Mouse (Mus musculus) lung, postnatal 0 days (tissue): ENCODE measurements around the gene Acox2.

ENCODE experiments used
- CTCF ChIP-seq: IDR thresholded peaks from 2 replicates; pipeline ENCODE4 v1.5.1; 2016; ENCODE audit warnings: antibody characterized with exemption, mild to moderate bottlenecking
- EP300 ChIP-seq: IDR thresholded peaks from 2 replicates; pipeline ENCODE4 v1.6.1; 2016; ENCODE audit warnings: antibody characterized with exemption, mild to moderate bottlenecking, control low read depth

DNA sequence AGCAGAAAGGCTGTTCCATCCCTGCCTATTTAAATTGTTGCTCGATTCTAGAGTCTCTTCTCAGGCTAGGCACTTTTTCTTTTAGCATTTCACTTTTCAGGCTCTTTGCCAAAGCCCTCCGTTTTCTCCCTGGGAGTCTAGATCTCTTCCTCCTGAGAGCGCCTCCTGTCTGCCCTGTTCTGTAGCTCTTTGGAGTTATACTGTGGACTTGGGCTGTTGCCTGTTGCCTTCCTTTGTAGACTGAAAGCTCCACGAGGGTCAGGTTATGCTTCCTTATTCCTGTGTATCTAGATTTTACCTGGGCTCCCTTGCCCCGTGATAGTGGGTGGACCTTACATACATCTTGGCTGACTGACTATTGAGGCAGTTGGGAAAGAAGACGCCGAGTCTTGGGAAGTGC, 40.9 kb downstream of the Acox2 start:
- TF ChIP-seq CTCF: no peak
- no peak for TF ChIP-seq EP300
